Mouse (Mus musculus): ENCODE data around the gene Dhx29. TPM values are rescaled to one million over a fixed set of nuclear protein-coding genes. Genes with fewer than 3 reads are reported as not detected.
A peak's percentile ranks its signal among the peaks of the same experiment; 100 is the strongest.

Gene Dhx29
- polyA plus RNA-seq, 1 experiment from 2014 or later, result 15.6 TPM

DNA sequence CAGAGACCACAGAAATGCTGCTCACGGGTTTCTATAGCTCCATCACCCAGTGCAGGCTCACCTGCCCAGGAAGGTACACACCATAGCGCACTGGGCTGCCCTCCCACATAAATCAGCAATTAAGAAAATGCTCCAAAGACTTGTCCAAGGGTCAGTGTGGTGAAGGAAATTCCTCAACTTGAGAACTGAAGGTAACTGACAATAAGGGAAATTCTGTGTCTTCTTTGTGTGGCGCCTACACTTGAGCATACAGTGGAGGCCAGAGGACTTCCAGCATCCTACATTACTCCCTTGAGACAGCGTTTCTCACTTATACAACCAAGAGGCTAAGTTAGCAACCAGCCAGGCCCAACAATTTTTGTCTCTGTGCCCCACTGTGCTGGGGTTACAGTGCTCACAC lies 1.3 kb upstream of the Dhx29 start:
- DNase-seq (ENCODE audit: low spot score), result no peak
- 66% methylated on average over 4 of the region's 4 CpGs for WGBS

GRCm38 (mm10) chr13:112926796-112927195 lies 458 bp upstream of the Dhx29 start:
- H3K9ac ChIP-seq (ENCODE audit: low read length), result peak overlapping the region; percentile 88
- H3K4me1 ChIP-seq (replicated peaks; ENCODE audit: control insufficient read depth, insufficient read depth, low read length), result peaks cover 20% of the 10 kb centered on the region
- under 1% methylated on average over 19 of the region's 19 CpGs for WGBS
- H3K27ac ChIP-seq (ENCODE audit: low read depth), result peak overlapping the region; percentile 86
- H3K4me3 ChIP-seq (ENCODE audit: low read depth, low read length), result peak overlapping the region; percentile 95
- no peak; the same call in 1 of the 2 replicates for ATAC-seq (replicated peaks; ENCODE audit: low FRiP score, low TSS enrichment, low read depth)
- H3K4me2 ChIP-seq (ENCODE audit: low read length), result peak overlapping the region; percentile 73
- DNase-seq (ENCODE audit: low spot score), result no peak
- H3K36me3 ChIP-seq (ENCODE audit: control insufficient read depth, insufficient read depth, low read length), result peaks cover 14% of the 10 kb centered on the region
- no peaks in the 10 kb centered on the region for H3K9me3 ChIP-seq (ENCODE audit: control insufficient read depth, low read length)
- H3K27me3 ChIP-seq (replicated peaks; ENCODE audit: control insufficient read depth, insufficient read depth, low read length), result no peaks in the 10 kb centered on the region

More for the DNA sequence above, 1.3 kb upstream of the Dhx29 start:
- no peak for ATAC-seq (replicated peaks; ENCODE audit: low FRiP score, low TSS enrichment, low read depth)
- H3K9me3 ChIP-seq (ENCODE audit: control insufficient read depth, low read length), result no peaks in the 10 kb centered on the region
- H3K36me3 ChIP-seq (ENCODE audit: control insufficient read depth, insufficient read depth, low read length), result peaks cover 12% of the 10 kb centered on the region
- H3K4me3 ChIP-seq (ENCODE audit: low read depth, low read length), result peak overlapping the region; percentile 95
- no peak overlapping the region for H3K27ac ChIP-seq (ENCODE audit: low read depth)
- H3K4me1 ChIP-seq (replicated peaks; ENCODE audit: control insufficient read depth, insufficient read depth, low read length), result peaks cover 20% of the 10 kb centered on the region
- H3K27me3 ChIP-seq (replicated peaks; ENCODE audit: control insufficient read depth, insufficient read depth, low read length), result no peaks in the 10 kb centered on the region
- peak overlapping the region; percentile 88 for H3K9ac ChIP-seq (ENCODE audit: low read length)
- peak overlapping the region; percentile 73 for H3K4me2 ChIP-seq (ENCODE audit: low read length)

DNA sequence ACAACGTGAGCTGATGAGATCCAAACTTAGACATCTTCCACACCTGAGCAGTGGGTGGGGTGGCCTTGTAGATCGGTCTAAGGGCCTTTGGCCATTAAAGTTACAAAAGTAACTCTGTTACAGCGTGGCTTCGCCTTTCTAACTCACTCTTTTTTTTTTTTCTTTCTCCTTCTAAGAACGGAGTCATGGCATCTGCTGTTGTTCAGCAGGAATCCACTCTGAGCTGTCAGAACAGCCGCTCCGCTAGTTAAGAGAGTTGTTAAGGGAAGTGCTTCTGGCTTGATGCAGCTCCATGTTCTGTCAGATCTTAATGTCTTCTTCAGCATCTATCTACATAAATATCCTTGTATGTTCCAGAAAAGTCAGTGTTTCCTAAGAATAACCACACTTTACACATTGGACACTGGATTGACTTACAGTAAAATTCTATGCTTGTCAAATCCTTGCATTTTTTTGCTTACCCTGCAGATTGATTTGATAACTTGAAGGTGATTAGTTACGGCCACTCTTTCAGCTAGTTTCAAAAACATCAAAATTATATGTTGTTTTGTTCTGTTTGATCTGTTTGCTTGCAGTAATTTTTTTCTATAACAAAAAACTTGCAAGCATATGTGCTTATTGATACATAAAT lies 899 bp downstream of the Dhx29 start:
- Histone ChIP-seq H3K4me2 (ENCODE audit: low read length) (peak overlapping the region; percentile 75), H3K27ac (ENCODE audit: low read depth) (peak overlapping the region; percentile 86; the same call in 1 of the 2 replicates), H3K27me3 (replicated peaks; ENCODE audit: control insufficient read depth, insufficient read depth, low read length) (no peaks in the 10 kb centered on the region), H3K4me1 (replicated peaks; ENCODE audit: control insufficient read depth, insufficient read depth, low read length) (peaks cover 20% of the 10 kb centered on the region), H3K9me3 (ENCODE audit: control insufficient read depth, low read length) (no peaks in the 10 kb centered on the region), H3K9ac (ENCODE audit: low read length) (peak overlapping the region; percentile 67), H3K36me3 (ENCODE audit: control insufficient read depth, insufficient read depth, low read length) (peaks cover 22% of the 10 kb centered on the region), H3K4me3 (ENCODE audit: low read depth, low read length) (peak overlapping the region; percentile 95)
- 4% methylated on average over 8 of the region's 8 CpGs for WGBS
- no peak for DNase-seq (ENCODE audit: low spot score)
- ATAC-seq (replicated peaks; ENCODE audit: low FRiP score, low TSS enrichment, low read depth), result peak; percentile 38; the same call in 1 of the 2 replicates

DNA sequence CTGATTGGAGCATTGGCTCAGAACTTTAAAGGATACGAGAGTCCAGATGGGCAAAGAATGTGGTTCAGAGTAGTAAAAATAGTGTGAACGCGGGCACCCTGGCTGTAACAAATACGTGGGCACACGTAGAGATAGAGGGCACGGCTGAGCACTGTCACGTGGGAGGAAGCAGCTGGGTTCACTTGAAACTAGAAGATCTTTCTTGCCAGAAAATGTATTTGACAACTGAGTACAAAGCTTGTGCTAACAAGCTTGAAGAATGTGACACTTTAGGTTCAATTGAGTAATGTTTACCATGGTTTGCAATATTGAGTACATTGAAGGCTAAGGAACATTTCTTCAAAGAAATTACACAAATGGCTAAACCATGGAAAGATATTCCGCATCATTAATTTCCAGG lies 10.9 kb downstream of the Dhx29 start:
- H3K9ac ChIP-seq (ENCODE audit: low read length), result no peak overlapping the region
- H3K4me3 ChIP-seq (ENCODE audit: low read depth, low read length), result no peak overlapping the region
- H3K4me2 ChIP-seq (ENCODE audit: low read length), result no peak overlapping the region
- no peaks in the 10 kb centered on the region for H3K9me3 ChIP-seq (ENCODE audit: control insufficient read depth, low read length)
- WGBS, result 93% methylated on average over 8 of the region's 8 CpGs
- no peaks in the 10 kb centered on the region for H3K27me3 ChIP-seq (replicated peaks; ENCODE audit: control insufficient read depth, insufficient read depth, low read length)
- ATAC-seq (replicated peaks; ENCODE audit: low FRiP score, low TSS enrichment, low read depth) (no peak), DNase-seq (ENCODE audit: low spot score) (no peak)
- H3K36me3 ChIP-seq (ENCODE audit: control insufficient read depth, insufficient read depth, low read length), result peaks cover 42% of the 10 kb centered on the region
- no peak overlapping the region for H3K27ac ChIP-seq (ENCODE audit: low read depth)
- no peaks in the 10 kb centered on the region for H3K4me1 ChIP-seq (replicated peaks; ENCODE audit: control insufficient read depth, insufficient read depth, low read length)

DNA sequence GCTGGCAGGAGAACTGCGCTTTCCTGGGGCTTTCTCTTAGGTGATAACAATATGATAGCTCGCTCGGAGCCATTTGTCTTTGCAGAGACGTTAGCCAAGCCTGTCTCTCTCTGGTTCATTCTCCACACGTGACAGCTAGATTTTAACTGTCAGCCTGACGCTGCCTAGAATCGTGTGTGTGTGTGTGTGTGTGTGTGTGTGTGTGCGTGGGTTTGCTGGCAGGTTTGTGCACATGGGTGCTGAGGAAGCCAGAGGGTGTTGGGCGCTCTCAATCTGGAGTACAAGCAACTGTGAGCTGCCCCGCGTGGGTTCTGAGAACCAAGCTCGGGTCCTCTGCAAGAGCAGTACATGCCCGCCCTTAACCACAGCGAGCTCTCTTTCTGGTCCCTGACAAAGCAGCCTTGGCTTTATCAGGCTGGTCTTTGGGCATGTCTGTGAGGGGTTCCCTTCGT lies 14.7 kb downstream of the Dhx29 start:
- no peak overlapping the region for H3K4me3 ChIP-seq (ENCODE audit: low read depth, low read length)
- no peak overlapping the region for H3K9ac ChIP-seq (ENCODE audit: low read length)
- no peak overlapping the region for H3K27ac ChIP-seq (ENCODE audit: low read depth)
- no peaks in the 10 kb centered on the region for H3K9me3 ChIP-seq (ENCODE audit: control insufficient read depth, low read length)
- 53% methylated on average over 15 of the region's 15 CpGs for WGBS
- H3K4me1 ChIP-seq (replicated peaks; ENCODE audit: control insufficient read depth, insufficient read depth, low read length), result no peaks in the 10 kb centered on the region
- no peak for DNase-seq (ENCODE audit: low spot score)
- no peak for ATAC-seq (replicated peaks; ENCODE audit: low FRiP score, low TSS enrichment, low read depth)
- peaks cover 43% of the 10 kb centered on the region for H3K36me3 ChIP-seq (ENCODE audit: control insufficient read depth, insufficient read depth, low read length)
- no peak overlapping the region for H3K4me2 ChIP-seq (ENCODE audit: low read length)
- no peaks in the 10 kb centered on the region for H3K27me3 ChIP-seq (replicated peaks; ENCODE audit: control insufficient read depth, insufficient read depth, low read length)

GRCm38 (mm10) chr13:112945312-112945711 lies 18.1 kb downstream of the Dhx29 start:
- Histone ChIP-seq H3K9me3 (ENCODE audit: control insufficient read depth, low read length) (no peaks in the 10 kb centered on the region), H3K27ac (ENCODE audit: low read depth) (no peak overlapping the region), H3K36me3 (ENCODE audit: control insufficient read depth, insufficient read depth, low read length) (peaks cover 54% of the 10 kb centered on the region), H3K4me2 (ENCODE audit: low read length) (no peak overlapping the region), H3K9ac (ENCODE audit: low read length) (no peak overlapping the region), H3K4me1 (replicated peaks; ENCODE audit: control insufficient read depth, insufficient read depth, low read length) (no peaks in the 10 kb centered on the region), H3K27me3 (replicated peaks; ENCODE audit: control insufficient read depth, insufficient read depth, low read length) (no peaks in the 10 kb centered on the region), H3K4me3 (ENCODE audit: low read depth, low read length) (no peak overlapping the region)
- ATAC-seq (replicated peaks; ENCODE audit: low FRiP score, low TSS enrichment, low read depth), result no peak
- 93% methylated on average over 9 of the region's 9 CpGs for WGBS
- DNase-seq (ENCODE audit: low spot score), result no peak

DNA sequence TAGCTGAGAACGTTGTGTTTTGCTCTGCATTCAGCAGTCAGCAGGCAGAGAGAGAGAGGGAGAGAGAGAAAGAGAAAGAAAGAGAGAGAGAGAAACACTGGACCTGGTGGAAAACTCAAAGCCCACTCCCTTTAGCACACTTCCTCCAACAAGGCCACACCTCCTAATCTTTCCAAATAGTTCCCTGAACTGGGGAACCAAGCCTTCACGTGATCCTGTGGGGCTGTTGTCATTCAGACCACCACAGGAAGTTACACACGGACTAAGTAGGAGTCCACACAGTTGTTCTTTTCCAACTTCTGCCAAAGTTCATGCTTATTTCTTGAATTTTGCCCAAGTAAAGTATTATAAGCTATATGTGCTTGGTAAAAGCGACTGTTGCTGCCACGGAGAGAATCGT lies 18.6 kb downstream of the Dhx29 start:
- Histone ChIP-seq H3K4me2 (ENCODE audit: low read length) (no peak overlapping the region), H3K4me3 (ENCODE audit: low read depth, low read length) (no peak overlapping the region), H3K27ac (ENCODE audit: low read depth) (no peak overlapping the region), H3K27me3 (replicated peaks; ENCODE audit: control insufficient read depth, insufficient read depth, low read length) (no peaks in the 10 kb centered on the region), H3K4me1 (replicated peaks; ENCODE audit: control insufficient read depth, insufficient read depth, low read length) (no peaks in the 10 kb centered on the region), H3K9ac (ENCODE audit: low read length) (no peak overlapping the region), H3K9me3 (ENCODE audit: control insufficient read depth, low read length) (no peaks in the 10 kb centered on the region), H3K36me3 (ENCODE audit: control insufficient read depth, insufficient read depth, low read length) (peaks cover 59% of the 10 kb centered on the region)
- no peak for ATAC-seq (replicated peaks; ENCODE audit: low FRiP score, low TSS enrichment, low read depth)
- 85% methylated on average over 6 of the region's 6 CpGs for WGBS
- no peak for DNase-seq (ENCODE audit: low spot score)

- no peak overlapping the region for H3K27ac ChIP-seq (ENCODE audit: low read depth)
- H3K4me3 ChIP-seq (ENCODE audit: low read depth, low read length), result no peak overlapping the region
- H3K9me3 ChIP-seq (ENCODE audit: control insufficient read depth, low read length), result no peaks in the 10 kb centered on the region
- ATAC-seq (replicated peaks; ENCODE audit: low FRiP score, low TSS enrichment, low read depth) (no peak), DNase-seq (ENCODE audit: low spot score) (no peak)
- no peak overlapping the region for H3K9ac ChIP-seq (ENCODE audit: low read length)
- H3K4me1 ChIP-seq (replicated peaks; ENCODE audit: control insufficient read depth, insufficient read depth, low read length), result no peaks in the 10 kb centered on the region
- H3K4me2 ChIP-seq (ENCODE audit: low read length), result no peak overlapping the region
- 93% methylated on average over 8 of the region's 8 CpGs for WGBS
- H3K36me3 ChIP-seq (ENCODE audit: control insufficient read depth, insufficient read depth, low read length), result peaks cover 67% of the 10 kb centered on the region
- no peaks in the 10 kb centered on the region for H3K27me3 ChIP-seq (replicated peaks; ENCODE audit: control insufficient read depth, insufficient read depth, low read length)
These were observed 26.8 kb downstream of the Dhx29 start for GRCm38 (mm10) chr13:112954067-112954466.

DNA sequence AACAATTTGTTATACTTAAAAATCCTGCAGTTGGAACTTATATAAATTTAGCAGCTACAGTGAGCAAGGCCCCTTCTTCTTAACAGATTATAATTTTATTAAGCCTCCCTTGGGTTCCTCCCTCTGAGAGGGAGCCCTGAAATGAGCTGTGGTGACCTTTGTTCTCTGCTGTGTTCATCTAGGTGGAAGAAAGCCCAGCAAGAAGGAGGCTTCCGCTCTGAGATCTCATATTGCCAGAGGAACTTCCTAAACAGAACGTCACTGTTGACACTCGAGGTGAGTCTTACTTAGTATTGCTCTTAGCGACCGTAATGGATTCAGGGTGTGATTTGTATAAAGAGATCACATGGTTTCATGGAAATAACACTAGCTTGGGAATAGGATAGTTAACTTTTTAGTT lies 35.8 kb downstream of the Dhx29 start:
- DNase-seq (ENCODE audit: low spot score) (no peak), ATAC-seq (replicated peaks; ENCODE audit: low FRiP score, low TSS enrichment, low read depth) (no peak)
- no peaks in the 10 kb centered on the region for H3K4me1 ChIP-seq (replicated peaks; ENCODE audit: control insufficient read depth, insufficient read depth, low read length)
- H3K9me3 ChIP-seq (ENCODE audit: control insufficient read depth, low read length), result no peaks in the 10 kb centered on the region
- no peak overlapping the region for H3K4me3 ChIP-seq (ENCODE audit: low read depth, low read length)
- no peaks in the 10 kb centered on the region for H3K27me3 ChIP-seq (replicated peaks; ENCODE audit: control insufficient read depth, insufficient read depth, low read length)
- 78% methylated on average over 5 of the region's 5 CpGs for WGBS
- no peak overlapping the region for H3K4me2 ChIP-seq (ENCODE audit: low read length)
- H3K9ac ChIP-seq (ENCODE audit: low read length), result no peak overlapping the region
- no peak overlapping the region for H3K27ac ChIP-seq (ENCODE audit: low read depth)
- H3K36me3 ChIP-seq (ENCODE audit: control insufficient read depth, insufficient read depth, low read length), result peaks cover 38% of the 10 kb centered on the region

Data from intestine, embryonic 14.5 days (tissue).